In the genomic region with DNA sequence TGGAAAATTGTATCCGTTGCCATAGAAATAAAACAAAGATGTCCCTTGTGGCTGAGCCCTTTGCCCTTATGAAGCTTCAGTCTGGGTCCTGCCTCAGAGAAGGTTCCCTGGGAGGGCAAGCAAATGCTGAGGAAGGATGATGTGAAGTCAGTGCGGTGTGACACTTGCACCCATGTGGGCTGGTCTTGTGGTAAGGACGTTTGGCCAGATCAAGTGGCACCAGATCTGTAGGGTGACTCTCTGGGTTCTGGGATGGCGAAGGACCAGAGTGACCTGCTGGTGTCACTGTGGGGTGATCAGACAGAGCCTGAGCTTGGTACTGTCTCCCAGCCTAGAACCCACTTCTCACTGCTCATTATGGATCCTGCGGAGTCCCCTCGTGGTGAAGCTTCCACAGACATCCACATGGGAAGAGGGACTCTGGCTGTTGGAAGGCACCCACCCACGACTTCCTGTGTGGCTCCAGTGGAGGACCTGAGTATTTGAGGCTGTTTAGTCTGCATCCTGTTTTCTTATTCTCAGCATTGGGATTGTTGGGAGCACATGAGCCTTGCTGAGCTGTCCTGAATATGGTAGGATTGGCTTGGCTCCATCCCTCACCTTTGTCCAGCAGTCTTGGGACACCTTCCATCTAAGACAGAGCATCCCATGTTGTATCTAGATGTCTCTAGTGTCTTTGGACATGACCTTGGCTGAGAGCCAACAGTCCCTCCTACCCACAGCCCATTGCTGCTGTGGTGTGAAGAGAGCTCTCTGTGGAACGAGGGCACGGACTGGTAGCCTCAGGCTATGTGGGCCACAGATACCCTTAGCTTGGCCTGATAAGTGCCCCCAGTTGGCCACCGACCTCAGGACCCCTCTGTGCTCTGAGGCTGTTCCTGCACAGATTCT, we compare ENCODE assay signal across 17 mouse cellular contexts. TPM values are rescaled to one million over a fixed set of nuclear protein-coding genes. Genes with fewer than 3 reads are reported as not detected.
DNase-seq lines count a peak whose midpoint lies in the region; ATAC-seq lines count a peak whose summit lies in the region.
"Had no signal": no experiment of that assay in that cellular context is flagged by ENCODE, and none has a peak within 500 bp of the region (broad histone marks: within the 10 kb centered on the region; RNA-seq: fewer than 3 reads in every experiment).

No protein-coding gene starts in this region.

- H3K4me1 ChIP-seq in heart, embryonic 11.5 days (ENCODE audit: control insufficient read depth, insufficient read depth, low read length) = peaks cover 11% of the 10 kb centered on the region
- peaks cover 17% of the 10 kb centered on the region for H3K4me1 ChIP-seq in kidney, embryonic 16.5 days (ENCODE audit: insufficient read depth, low read length)
- H3K4me1 ChIP-seq: forebrain, embryonic 15.5 days had no signal

- DNase-seq in heart, adult 11 months = peak; percentile 96
- peak; percentile 31 for DNase-seq in kidney, adult 9 months
- peak; percentile 35 for DNase-seq in retina, postnatal 1 day
- DNase-seq in retina, embryonic 14.5 days (ENCODE audit: low spot score) = no peak
- peak; percentile 61 to 80 for DNase-seq in natural killer cell, adult 2 months (ENCODE audit: low spot score in 2 of 2)
- no peak for DNase-seq in thymus, postnatal 14 days
- DNase-seq: adrenal gland, adult 2 months; cerebellum, postnatal 36 days; layer of hippocampus, adult 9-11 months; right cerebral cortex, adult 18-20 months; thymus, postnatal 4 days had no signal

- H3K27me3 ChIP-seq in heart, embryonic 11.5 days (ENCODE audit: control insufficient read depth, insufficient read depth, low read length) = no peaks in the 10 kb centered on the region
- H3K27me3 ChIP-seq in kidney, embryonic 16.5 days (ENCODE audit: insufficient read depth, low read length) = no peaks in the 10 kb centered on the region
- H3K27me3 ChIP-seq: embryonic facial prominence, embryonic 15.5 days; forebrain, embryonic 15.5 days; neural tube, embryonic 12.5 days had no signal

- H3K9me3 ChIP-seq in heart, embryonic 11.5 days (replicated peaks; ENCODE audit: control insufficient read depth, low read length) = no peaks in the 10 kb centered on the region
- H3K9me3 ChIP-seq in kidney, embryonic 16.5 days (ENCODE audit: low read length) = no peaks in the 10 kb centered on the region
- H3K9me3 ChIP-seq: embryonic facial prominence, embryonic 15.5 days; forebrain, embryonic 15.5 days; neural tube, embryonic 12.5 days had no signal

- WGBS in heart, embryonic 11.5 days (ENCODE audit: insufficient replicate concordance) = 73% methylated on average over 10 of the region's 10 CpGs
- WGBS in kidney, embryonic 16.5 days = 76% methylated on average over 10 of the region's 10 CpGs

- no peak overlapping the region for H3K27ac ChIP-seq in heart, embryonic 11.5 days (ENCODE audit: low read depth, low read length)
- no peak overlapping the region for H3K27ac ChIP-seq in kidney, embryonic 16.5 days (ENCODE audit: low read length)
- H3K27ac ChIP-seq: embryonic facial prominence, embryonic 15.5 days; forebrain, embryonic 15.5 days; neural tube, embryonic 12.5 days had no signal

- no peak overlapping the region for H3K4me3 ChIP-seq in heart, embryonic 11.5 days (ENCODE audit: low read depth, low read length)
- no peak overlapping the region for H3K4me3 ChIP-seq in kidney, embryonic 16.5 days (ENCODE audit: low read length)
- H3K4me3 ChIP-seq: embryonic facial prominence, embryonic 15.5 days; forebrain, embryonic 15.5 days; neural tube, embryonic 12.5 days had no signal

- ATAC-seq in heart, embryonic 11.5 days (replicated peaks; ENCODE audit: insufficient number of reproducible peaks, low FRiP score, low TSS enrichment) = no peak
- ATAC-seq in kidney, embryonic 16.5 days (ENCODE audit: low FRiP score, low TSS enrichment) = no peak
- ATAC-seq: forebrain, embryonic 15.5 days had no signal

- H3K4me2 ChIP-seq in heart, embryonic 11.5 days = no peak overlapping the region
- no peak overlapping the region for H3K4me2 ChIP-seq in kidney, embryonic 16.5 days (replicated peaks; ENCODE audit: low read depth, low read length)
- H3K4me2 ChIP-seq: embryonic facial prominence, embryonic 15.5 days; forebrain, embryonic 15.5 days; neural tube, embryonic 12.5 days had no signal

- no peaks in the 10 kb centered on the region for H3K36me3 ChIP-seq in heart, embryonic 11.5 days (ENCODE audit: control insufficient read depth, insufficient read depth, low read length)
- H3K36me3 ChIP-seq in kidney, embryonic 16.5 days (ENCODE audit: insufficient read depth, low read length) = 0 out of 2 replicates have a peak, but pooled peaks cover 3% of the 10 kb centered on the region
- H3K36me3 ChIP-seq: embryonic facial prominence, embryonic 15.5 days; forebrain, embryonic 15.5 days; neural tube, embryonic 12.5 days had no signal

- H3K9ac ChIP-seq in heart, embryonic 11.5 days (ENCODE audit: low read depth, low read length) = no peak overlapping the region
- H3K9ac ChIP-seq in kidney, embryonic 16.5 days (replicated peaks; ENCODE audit: low read length) = no peak overlapping the region
- H3K9ac ChIP-seq: embryonic facial prominence, embryonic 15.5 days; forebrain, embryonic 15.5 days; neural tube, embryonic 12.5 days had no signal

RNA-seq across cellular contexts. Expression of gene Stk10, which starts 28.6 kb away (rescaled TPM):
- polyA plus RNA-seq in heart, embryonic 11.5 days (2014; fragmentation: Nextera tagmentation; extraction: Ambion mirVana) = 1.6 TPM in 2 replicates
- polyA plus RNA-seq in kidney, embryonic 16.5 days (2015; fragmentation: Nextera tagmentation; extraction: Ambion mirVana) = 5.6 and 6.5 TPM in 2 replicates

RNA-seq across cellular contexts. Expression of gene Efcab9, which starts 29.8 kb away (rescaled TPM):
- polyA plus RNA-seq in heart, embryonic 11.5 days (2014; fragmentation: Nextera tagmentation; extraction: Ambion mirVana) = 0.27 and 0.59 TPM in 2 replicates
- polyA plus RNA-seq in kidney, embryonic 16.5 days (2015; fragmentation: Nextera tagmentation; extraction: Ambion mirVana) = 0.47 and 0.68 TPM in 2 replicates
- polyA plus RNA-seq: adrenal gland, adult 2 months; embryonic facial prominence, embryonic 15.5 days; limb, embryonic 11.5 days had no signal

Comparison
In these comparisons a context has a peak if more than half of its experiments do, and no peak if none do; other contexts are left out.
1. DNase-seq: peak in heart, adult 11 months (single experiment), kidney, adult 9 months (single experiment), retina, postnatal 1 day (single experiment) and natural killer cell, adult 2 months (2 of 2); none in retina, embryonic 14.5 days (single experiment) and thymus, postnatal 14 days (single experiment).